Comparison of ENCODE assay signal across 8 mouse cellular contexts in genomic region chr3:105705061-105705549, GRCm38 (mm10). TPM values are rescaled to one million over a fixed set of nuclear protein-coding genes. Genes with fewer than 3 reads are reported as not detected.
DNase-seq lines count a peak whose midpoint lies in the region; ATAC-seq lines count a peak whose summit lies in the region.

No protein-coding gene starts in this region.

- no peaks in the 10 kb centered on the region for H3K36me3 ChIP-seq in intestine, embryonic 15.5 days
- no peaks in the 10 kb centered on the region for H3K36me3 ChIP-seq in limb, embryonic 11.5 days (ENCODE audit: control insufficient read depth, insufficient read depth, low read length)
- no peaks in the 10 kb centered on the region for H3K36me3 ChIP-seq in midbrain, embryonic 14.5 days (ENCODE audit: control insufficient read depth, insufficient read depth, low read length)
- H3K36me3 ChIP-seq in splenic B cell, adult 2 months (ENCODE audit: control insufficient read depth, insufficient read depth, low read length, poor library complexity, severe bottlenecking) = no peaks in the 10 kb centered on the region

- H3K27ac ChIP-seq in intestine, embryonic 15.5 days = no peak overlapping the region
- no peak overlapping the region for H3K27ac ChIP-seq in limb, embryonic 11.5 days (replicated peaks; ENCODE audit: low read depth, low read length)
- no peak overlapping the region for H3K27ac ChIP-seq in midbrain, embryonic 14.5 days (replicated peaks; ENCODE audit: low read depth, low read length)

- peak overlapping the region; percentile 56 for H3K4me3 ChIP-seq in intestine, embryonic 15.5 days (replicated peaks)
- peak overlapping the region; percentile 49 for H3K4me3 ChIP-seq in limb, embryonic 11.5 days (ENCODE audit: low read depth, low read length)
- peak overlapping the region; percentile 41 for H3K4me3 ChIP-seq in midbrain, embryonic 14.5 days (replicated peaks; ENCODE audit: low read depth, low read length)

- peaks cover 10% of the 10 kb centered on the region; the same call in 1 of the 2 replicates for H3K4me1 ChIP-seq in intestine, embryonic 15.5 days (replicated peaks)
- H3K4me1 ChIP-seq in limb, embryonic 11.5 days (ENCODE audit: control insufficient read depth, insufficient read depth, low read length) = 0 out of 2 replicates have a peak, but pooled peaks cover 6% of the 10 kb centered on the region
- H3K4me1 ChIP-seq in midbrain, embryonic 14.5 days (ENCODE audit: control insufficient read depth, insufficient read depth, low read length) = 0 out of 2 replicates have a peak, but pooled peaks cover 11% of the 10 kb centered on the region

- peak overlapping the region; percentile 68 for H3K9ac ChIP-seq in intestine, embryonic 15.5 days
- peak overlapping the region; percentile 67 for H3K9ac ChIP-seq in limb, embryonic 11.5 days (ENCODE audit: low read length)
- H3K9ac ChIP-seq in midbrain, embryonic 14.5 days (replicated peaks; ENCODE audit: low read length) = peak overlapping the region; percentile 61

- no peaks in the 10 kb centered on the region for H3K9me3 ChIP-seq in intestine, embryonic 15.5 days
- no peaks in the 10 kb centered on the region for H3K9me3 ChIP-seq in limb, embryonic 11.5 days (ENCODE audit: control insufficient read depth, low read length)
- H3K9me3 ChIP-seq in midbrain, embryonic 14.5 days (ENCODE audit: control insufficient read depth, low read length) = no peaks in the 10 kb centered on the region

- ATAC-seq in intestine, embryonic 15.5 days = peak; percentile 50
- ATAC-seq in limb, embryonic 11.5 days (ENCODE audit: insufficient number of reproducible peaks, low FRiP score, low TSS enrichment, low read depth) = peak; percentile 40
- peak; percentile 44 for ATAC-seq in midbrain, embryonic 14.5 days (ENCODE audit: low FRiP score, low TSS enrichment)

- WGBS in intestine, embryonic 15.5 days = 0% methylated on average over 28 of the region's 28 CpGs
- WGBS in limb, embryonic 11.5 days = under 1% methylated on average over 25 of the region's 28 CpGs
- WGBS in midbrain, embryonic 14.5 days = under 1% methylated on average over 28 of the region's 28 CpGs

- peak overlapping the region; percentile 99 for H3K4me2 ChIP-seq in intestine, embryonic 15.5 days (replicated peaks)
- H3K4me2 ChIP-seq in limb, embryonic 11.5 days (ENCODE audit: low read depth, severe bottlenecking) = peak overlapping the region; percentile 100
- H3K4me2 ChIP-seq in midbrain, embryonic 14.5 days (ENCODE audit: low read length) = peak overlapping the region; percentile 99

- H3K27me3 ChIP-seq in intestine, embryonic 15.5 days (replicated peaks) = peaks cover 7% of the 10 kb centered on the region
- peaks cover 23% of the 10 kb centered on the region for H3K27me3 ChIP-seq in limb, embryonic 11.5 days (ENCODE audit: control insufficient read depth, insufficient read depth, low read length)
- H3K27me3 ChIP-seq in midbrain, embryonic 14.5 days (ENCODE audit: control insufficient read depth, insufficient read depth, low read length) = peaks cover 6% of the 10 kb centered on the region; the same call in 1 of the 2 replicates
- no peaks in the 10 kb centered on the region for H3K27me3 ChIP-seq in splenic B cell, adult 2 months (ENCODE audit: control insufficient read depth, insufficient read depth, low read length, poor library complexity, severe bottlenecking)

- peak; percentile 71 to 87 for DNase-seq in adrenal gland, adult (ENCODE audit: inconsistent age in 2 of 2, low spot score in 1 of 2)
- DNase-seq in adrenal gland, postnatal 4 days (ENCODE audit: low spot score in 2 of 2) = no peak
- DNase-seq in cerebellum, postnatal 36 days = peak; percentile 76 to 85
- peak; percentile 36 to 69 for DNase-seq in gastrocnemius, adult 8-10 months (ENCODE audit: low spot score in 2 of 2)
- peak; percentile 51 for DNase-seq in limb, embryonic 11.5 days (ENCODE audit: low spot score)
- peak; percentile 67 for DNase-seq in midbrain, embryonic 14.5 days
- DNase-seq in splenic B cell, adult 2 months (ENCODE audit: low read depth, low spot score) = peak; percentile 41

RNA-seq across cellular contexts. Expression of gene Inka2, which starts 0.7 kb away (rescaled TPM):
- 1 to 10 TPM; 3.5 to 3.8 TPM for total RNA-seq in adrenal gland, postnatal 4 days (2021)
- 1 to 10 TPM; 2.5 to 4.4 (median 3.1) TPM for total RNA-seq in gastrocnemius, adult 8-10 months (2022)
- polyA plus RNA-seq in intestine, embryonic 15.5 days (2015; fragmentation: Nextera tagmentation; extraction: Ambion mirVana) = 1.7 and 2.2 TPM in 2 replicates
- polyA plus RNA-seq in limb, embryonic 11.5 days (2014; fragmentation: Nextera tagmentation; extraction: Ambion mirVana) = 0.33 and 0.51 TPM in 2 replicates
- polyA plus RNA-seq in midbrain, embryonic 14.5 days (2014; fragmentation: Nextera tagmentation; extraction: Ambion mirVana) = 1.5 and 3.2 TPM in 2 replicates

RNA-seq across cellular contexts. Expression of gene Ddx20, which starts 17.7 kb away (rescaled TPM):
- 10 to 100 TPM; 22.4 to 24.6 TPM for total RNA-seq in adrenal gland, postnatal 4 days (2021)
- 10 to 100 TPM in 3 of 4 experiments, 1 to 10 TPM in 1; 8.9 to 13.5 (median 11.1) TPM for total RNA-seq in gastrocnemius, adult 8-10 months (2022)
- 37.9 and 39.2 TPM in 2 replicates for polyA plus RNA-seq in intestine, embryonic 15.5 days (2015; fragmentation: Nextera tagmentation; extraction: Ambion mirVana)
- polyA plus RNA-seq in limb, embryonic 11.5 days (2014; fragmentation: Nextera tagmentation; extraction: Ambion mirVana) = 47.8 and 48.3 TPM in 2 replicates
- 19.1 and 32.0 TPM in 2 replicates for polyA plus RNA-seq in midbrain, embryonic 14.5 days (2014; fragmentation: Nextera tagmentation; extraction: Ambion mirVana)

Comparison
In these comparisons a context has a peak if more than half of its experiments do, and no peak if none do; other contexts are left out.
1. DNase-seq: peak in adrenal gland, adult (2 of 2), cerebellum, postnatal 36 days (2 of 2), gastrocnemius, adult 8-10 months (2 of 2), limb, embryonic 11.5 days (single experiment), midbrain, embryonic 14.5 days (single experiment) and splenic B cell, adult 2 months (single experiment); none in adrenal gland, postnatal 4 days (0 of 2).
2. Peak in every context shown above with its lines, with median percentiles within 50 percentile points of each other: ATAC-seq, H3K4me2 ChIP-seq, H3K4me3 ChIP-seq and H3K9ac ChIP-seq.